Mouse (Mus musculus) lung, adult 18-20 months (tissue): ENCODE data around the gene Trmt61a.
A peak's percentile ranks its signal among the peaks of the same experiment; 100 is the strongest.

Source experiments
- DNase-seq, 2 experiments: peaks; one replicate each; pipeline ENCODE4 v3.0.0; 2022; ENCODE audit warnings: mixed read lengths in 2 of 2

Trmt61a gene

GRCm38 (mm10) chr12:111672581-111672980 lies 5.3 kb upstream of the Trmt61a start:
- no peak for DNase-seq

GRCm38 (mm10) chr12:111674850-111675486 lies 2.9 kb upstream of the Trmt61a start:
- DNase-seq = no peak

GRCm38 (mm10) chr12:111675797-111676580 lies 1.9 kb upstream of the Trmt61a start:
- DNase-seq = no peak

- no peak for DNase-seq
These were observed 484 bp upstream of the Trmt61a start for GRCm38 (mm10) chr12:111677421-111677820.

GRCm38 (mm10) chr12:111678670-111678933 lies 697 bp downstream of the Trmt61a start:
- DNase-seq = no peak

GRCm38 (mm10) chr12:111678997-111679396 lies 1.1 kb downstream of the Trmt61a start:
- DNase-seq = no peak

GRCm38 (mm10) chr12:111680661-111681060 lies 2.8 kb downstream of the Trmt61a start:
- no peak for DNase-seq

GRCm38 (mm10) chr12:111681305-111681704 lies 3.4 kb downstream of the Trmt61a start:
- DNase-seq = no peak

GRCm38 (mm10) chr12:111682003-111682402 lies 4.1 kb downstream of the Trmt61a start:
- no peak for DNase-seq

GRCm38 (mm10) chr12:111682806-111683205 lies 4.9 kb downstream of the Trmt61a start:
- DNase-seq = no peak

GRCm38 (mm10) chr12:111686390-111686789 lies 8.5 kb downstream of the Trmt61a start:
- DNase-seq = no peak

- DNase-seq = peak; percentile 59 to 62
These were observed 9.6 kb downstream of the Trmt61a start for GRCm38 (mm10) chr12:111687350-111688068.

GRCm38 (mm10) chr12:111688069-111688428 lies 10.1 kb downstream of the Trmt61a start:
- no peak for DNase-seq

- no peak for DNase-seq
These were observed 11.5 kb downstream of the Trmt61a start for GRCm38 (mm10) chr12:111689426-111689825.

- DNase-seq = peak; percentile 35 to 46
These were observed 13.5 kb downstream of the Trmt61a start for GRCm38 (mm10) chr12:111691346-111691872.

GRCm38 (mm10) chr12:111692899-111693298 lies 15.0 kb downstream of the Trmt61a start:
- DNase-seq = no peak

GRCm38 (mm10) chr12:111693341-111694270 lies 15.7 kb downstream of the Trmt61a start:
- DNase-seq = no peak

- no peak for DNase-seq
These were observed 16.4 kb downstream of the Trmt61a start for GRCm38 (mm10) chr12:111694271-111694781.

- DNase-seq = no peak
These were observed 17.2 kb downstream of the Trmt61a start for GRCm38 (mm10) chr12:111694880-111695804.

GRCm38 (mm10) chr12:111696239-111696638 lies 18.3 kb downstream of the Trmt61a start:
- peak; percentile 57 to 70 for DNase-seq

GRCm38 (mm10) chr12:111697708-111698107 lies 19.8 kb downstream of the Trmt61a start:
- DNase-seq = no peak
